Mouse (Mus musculus) heart, postnatal 0 days (tissue): ENCODE data around the gene Tmigd1. TPM values are rescaled to one million over a fixed set of nuclear protein-coding genes. Genes with fewer than 3 reads are reported as not detected.
A peak's percentile ranks its signal among the peaks of the same experiment; 100 is the strongest.

Experiments used
- ATAC-seq: fragments of 200-750 bp; cut with Nextera tagmentation; 2 replicates; pipeline ENCODE4 v1.8.0; 2017; ENCODE audit warnings: low read depth, moderate number of reproducible peaks, moderate library complexity; ENCODE audit not compliant: insufficient read depth
- DNase-seq: peaks from one replicate; pipeline ENCODE4 v3.0.0-alpha.2; 2016; ENCODE audit warnings: low spot score
- H3K27ac ChIP-seq: fragments of 300-500 bp; sonication (generic); 2 replicates; pipeline ENCODE4 v1.5.1; 2014; ENCODE audit warnings: low read depth, mild to moderate bottlenecking
- H3K27me3 ChIP-seq: fragments of 300-500 bp; sonication (generic); 2 replicates; pipeline ENCODE4 v1.6.1; 2014; ENCODE audit warnings: low read length, mixed read lengths; ENCODE audit not compliant: control insufficient read depth, insufficient read depth
- H3K36me3 ChIP-seq: fragments of 300-500 bp; sonication (generic); replicated peaks from 2 replicates; pipeline ENCODE4 v1.6.1; 2014; ENCODE audit warnings: low read length, mixed read lengths; ENCODE audit not compliant: control insufficient read depth, insufficient read depth
- H3K4me1 ChIP-seq: fragments of 300-500 bp; sonication (generic); 2 replicates; pipeline ENCODE4 v1.6.1; 2014; ENCODE audit warnings: antibody characterized with exemption; ENCODE audit not compliant: control insufficient read depth, insufficient read depth
- H3K4me2 ChIP-seq: fragments of 300-500 bp; sonication (generic); 2 replicates; pipeline ENCODE4 v1.6.1; 2014; ENCODE audit warnings: low read depth, mild to moderate bottlenecking, low read length, moderate library complexity
- H3K4me3 ChIP-seq: fragments of 300-500 bp; sonication (generic); 2 replicates; pipeline ENCODE4 v1.5.1; 2014; ENCODE audit warnings: low read depth, low read length
- H3K9ac ChIP-seq: fragments of 300-500 bp; sonication (generic); replicated peaks from 2 replicates; pipeline ENCODE4 v1.6.1; 2014; ENCODE audit warnings: low read depth, low read length, mixed read lengths
- H3K9me3 ChIP-seq: fragments of 300-500 bp; sonication (generic); replicated peaks from 2 replicates; pipeline ENCODE4 v1.6.1; 2016; ENCODE audit warnings: low read length; ENCODE audit not compliant: control insufficient read depth
- CTCF ChIP-seq: IDR thresholded peaks from 2 replicates; pipeline ENCODE4 v1.5.1; 2016; ENCODE audit warnings: antibody characterized with exemption, control low read depth, low read depth
- EP300 ChIP-seq: IDR thresholded peaks from 2 replicates; pipeline ENCODE4 v1.6.1; 2016; ENCODE audit warnings: antibody characterized with exemption, low read depth
- WGBS: fragments of 180-500 bp; shearing (Covaris S2); extraction: QIAGEN DNeasy Blood & Tissue Kit; methylation state at CpG from one replicate; pipeline ENCODE4 v1.1.7; 2014; 5-methylcytosine and 5-hydroxymethylcytosine counted together
- polyA plus RNA-seq: library from polyadenylated mRNA; unstranded; fragments of >200 nt; fragmentation: Nextera tagmentation; extraction: Ambion mirVana; gene quantifications from 2 replicates; pipeline ENCODE4 v1.2.1, GENCODE M21; 2015
- total RNA-seq: library from RNA; depleted of rRNA; stranded (reverse); fragments of >200 nt; gene quantifications from 2 replicates; pipeline ENCODE4 v1.2.3, GENCODE M21; 2014; ENCODE audit warnings: low replicate concordance

Gene Tmigd1
- total and polyA plus RNA-seq, 2 experiments from 2014 or later = 0.56 TPM; not detected in 1

- 46% methylated on average over 5 of the region's 5 CpGs for WGBS
- TF ChIP-seq EP300 (no peak), CTCF (peak; percentile 55)
- ATAC-seq = no peak; the same call in 1 of the 2 replicates
Observed at GRCm38 (mm10) chr11:76899758-76900738, 1.9 kb upstream of the Tmigd1 start.

GRCm38 (mm10) chr11:76904340-76904739 is 2.4 kb downstream of the Tmigd1 start:
- no peak for ATAC-seq
- DNase-seq = no peak
- H3K4me2 ChIP-seq = no peak overlapping the region

More at GRCm38 (mm10) chr11:76899758-76900738, 1.9 kb upstream of the Tmigd1 start:
- no peak for DNase-seq
- Histone ChIP-seq H3K27me3 (no peaks in the 10 kb centered on the region), H3K36me3 (no peaks in the 10 kb centered on the region), H3K27ac (no peak overlapping the region), H3K4me1 (peaks cover 6% of the 10 kb centered on the region; the same call in 1 of the 2 replicates), H3K4me2 (no peak overlapping the region), H3K4me3 (no peak overlapping the region), H3K9me3 (no peaks in the 10 kb centered on the region), H3K9ac (no peak overlapping the region)

GRCm38 (mm10) chr11:76908651-76909050 is 6.7 kb downstream of the Tmigd1 start:
- Histone ChIP-seq H3K4me2 (no peak overlapping the region), H3K27me3 (no peaks in the 10 kb centered on the region), H3K36me3 (no peaks in the 10 kb centered on the region), H3K9ac (no peak overlapping the region), H3K4me1 (peaks cover 19% of the 10 kb centered on the region), H3K4me3 (no peak overlapping the region), H3K27ac (no peak overlapping the region), H3K9me3 (no peaks in the 10 kb centered on the region)
- ATAC-seq (no peak), DNase-seq (no peak)
- 87% methylated on average over 7 of the region's 7 CpGs for WGBS
- no peak for TF ChIP-seq EP300
- no peak for TF ChIP-seq CTCF

More at GRCm38 (mm10) chr11:76904340-76904739, 2.4 kb downstream of the Tmigd1 start:
- Histone ChIP-seq H3K9ac (no peak overlapping the region), H3K27me3 (no peaks in the 10 kb centered on the region), H3K9me3 (no peaks in the 10 kb centered on the region), H3K27ac (no peak overlapping the region), H3K4me1 (no peaks in the 10 kb centered on the region), H3K4me3 (no peak overlapping the region), H3K36me3 (no peaks in the 10 kb centered on the region)
- TF ChIP-seq EP300 = no peak
- no peak for TF ChIP-seq CTCF
- 80% methylated on average over 2 of the region's 2 CpGs for WGBS

GRCm38 (mm10) chr11:76911325-76912054 is 9.5 kb downstream of the Tmigd1 start:
- H3K4me2 ChIP-seq = no peak overlapping the region
- TF ChIP-seq CTCF = no peak
- no peak for TF ChIP-seq EP300

GRCm38 (mm10) chr11:76912055-76912395 is 10.1 kb downstream of the Tmigd1 start:
- 9% methylated on average over 7 of the region's 7 CpGs for WGBS
- no peak overlapping the region for H3K4me2 ChIP-seq
- H3K9me3 ChIP-seq = no peaks in the 10 kb centered on the region
- H3K4me3 ChIP-seq = no peak overlapping the region
- H3K27me3 ChIP-seq = no peaks in the 10 kb centered on the region
- ATAC-seq (peak; percentile 64; the same call in 1 of the 2 replicates), DNase-seq (peak; percentile 79)
- H3K36me3 ChIP-seq = no peaks in the 10 kb centered on the region
- peaks cover 19% of the 10 kb centered on the region for H3K4me1 ChIP-seq
- TF ChIP-seq EP300 (no peak), CTCF (no peak)
- no peak overlapping the region for H3K9ac ChIP-seq
- 0 out of 2 replicates have a peak overlapping the region, but pooled peaks have one; percentile 21 for H3K27ac ChIP-seq

More at GRCm38 (mm10) chr11:76911325-76912054, 9.5 kb downstream of the Tmigd1 start:
- Histone ChIP-seq H3K36me3 (no peaks in the 10 kb centered on the region), H3K27ac (no peak overlapping the region), H3K27me3 (no peaks in the 10 kb centered on the region), H3K4me1 (peaks cover 19% of the 10 kb centered on the region), H3K9me3 (no peaks in the 10 kb centered on the region), H3K9ac (no peak overlapping the region), H3K4me3 (no peak overlapping the region)
- 50% methylated on average over 3 of the region's 3 CpGs for WGBS
- ATAC-seq (0 out of 2 replicates have a peak, but pooled peaks have one; percentile 34), DNase-seq (no peak)
